Mouse (Mus musculus): Measurements from ENCODE around the gene Tyrp1. TPM values are rescaled to one million over a fixed set of nuclear protein-coding genes. Genes with fewer than 3 reads are reported as not detected.

Tyrp1 gene
- total RNA-seq, 2 experiments from 2014 or later: 0.40 to 0.51 TPM

GRCm38 (mm10) chr4:80881996-80882599 lies 48.2 kb downstream of the Tyrp1 start:
- intact Hi-C loops (cut with DNase I; ENCODE audit: low total_unique reads): no loop called here
- no peak for DNase-seq

- no peak for DNase-seq
- intact Hi-C loops (cut with DNase I; ENCODE audit: low total_unique reads): no loop called here
Measured at GRCm38 (mm10) chr4:80886631-80887030, 52.7 kb downstream of the Tyrp1 start.

GRCm38 (mm10) chr4:80891004-80891403 lies 57.1 kb downstream of the Tyrp1 start:
- intact Hi-C loops (cut with DNase I; ENCODE audit: low total_unique reads): no loop called here
- DNase-seq: no peak

- intact Hi-C loops (cut with DNase I; ENCODE audit: low total_unique reads): no loop called here
- no peak for DNase-seq
Measured at GRCm38 (mm10) chr4:80895278-80895894, 61.5 kb downstream of the Tyrp1 start.

Other genes with a start within 250 kb of the Tyrp1 start
- 1 to 10 TPM; 2.9 to 4.4 TPM for gene Lurap1l, start 76.5 kb downstream of the Tyrp1 start, total RNA-seq (2021)

All from gastrocnemius, postnatal 14 days (tissue).